Mouse (Mus musculus): ENCODE data around the gene C2cd3.

Gene C2cd3

DNA sequence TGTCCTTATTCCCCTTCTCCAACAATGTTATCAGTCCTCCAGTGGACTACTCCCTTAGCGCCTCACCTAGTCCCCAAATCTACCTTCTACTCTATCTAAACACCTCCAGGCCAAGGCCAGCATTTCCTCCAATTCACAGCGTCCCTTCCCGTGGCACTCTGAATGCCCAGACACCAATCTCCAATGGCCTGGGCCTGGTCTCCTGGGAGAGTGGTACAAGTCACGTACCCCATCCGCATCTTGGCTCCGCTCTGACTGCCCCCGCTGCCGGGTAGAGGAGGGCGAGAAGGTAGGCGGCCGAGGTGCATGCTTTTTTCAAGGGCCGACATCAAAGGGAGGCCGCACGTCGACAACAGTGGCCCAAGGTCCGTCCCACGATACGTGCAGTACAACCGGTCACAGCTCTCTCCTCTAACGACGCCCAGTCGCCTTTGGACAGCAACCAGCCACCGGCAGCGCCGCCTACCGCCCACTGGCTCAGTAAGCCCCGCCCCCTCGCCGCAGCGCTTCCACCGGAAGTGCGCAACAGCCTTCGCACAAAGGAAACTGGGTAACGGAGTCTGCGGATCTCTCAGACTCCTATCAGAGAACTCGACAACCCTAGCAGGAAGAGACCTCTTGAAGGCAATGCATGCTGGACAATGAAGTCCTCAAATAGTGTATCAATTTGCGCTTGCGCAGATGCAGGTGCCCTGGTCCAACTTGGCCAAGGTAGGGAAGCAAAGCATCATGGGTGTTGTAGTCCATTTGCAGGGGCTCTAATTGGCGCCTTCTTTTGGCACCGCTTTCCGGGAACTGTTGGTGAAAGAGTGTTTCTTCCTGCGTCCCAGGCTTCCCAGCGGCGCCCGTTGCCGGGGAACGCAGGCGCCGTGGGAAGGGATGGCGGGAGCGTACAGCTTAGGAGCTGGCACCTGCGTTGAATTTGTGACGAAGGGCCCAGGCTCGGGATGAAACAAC is at the start of gene C2cd3, which contains the start of gene Ppme1:
Gene C2cd3, plus strand, starts transcription at position 739 of the 957 bp plus-strand sequence.
Gene Ppme1, minus strand, starts transcription at position 813 of the 957 bp plus-strand sequence.
- DNase-seq (ENCODE audit: low spot score) = peak; percentile 94

DNA sequence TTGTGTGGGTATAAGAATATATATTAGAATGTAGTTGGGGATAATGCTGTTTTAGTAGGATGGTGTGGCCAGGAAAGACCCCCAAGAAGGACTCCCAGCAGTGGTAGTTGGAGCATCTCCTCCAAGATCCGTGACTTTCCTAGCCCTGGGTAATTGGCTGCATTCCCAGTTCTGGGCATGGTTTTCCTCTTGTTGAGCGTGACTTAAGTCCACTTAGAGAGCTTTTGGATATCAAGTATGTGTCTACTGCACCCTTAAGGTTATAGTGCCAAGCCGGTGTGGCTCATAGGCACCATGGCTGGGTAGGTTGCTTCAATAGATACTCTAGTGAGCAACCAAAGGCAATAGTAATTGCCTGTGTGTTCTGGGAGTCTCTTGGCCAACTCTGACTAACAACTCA is 48.3 kb upstream of the C2cd3 start:
- no peak for DNase-seq (ENCODE audit: low spot score)

DNA sequence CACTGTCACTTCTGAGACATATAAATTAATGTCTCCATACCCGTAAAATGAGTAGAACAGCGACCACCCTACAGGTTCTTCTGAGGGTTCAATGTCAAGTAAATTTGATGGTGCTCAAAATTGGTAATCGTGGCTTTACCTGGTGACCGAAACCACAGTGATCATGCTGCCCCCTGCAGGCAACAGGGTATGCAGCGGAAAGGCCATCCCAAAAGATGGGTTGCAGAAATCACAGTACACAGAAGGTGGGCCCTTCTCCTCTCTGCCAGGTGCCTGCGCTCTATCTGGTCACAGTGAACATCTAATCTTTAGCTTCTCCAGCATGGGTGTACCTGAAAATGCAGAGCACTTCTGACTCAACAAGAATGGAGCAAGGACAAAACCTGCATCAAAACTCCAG is 46.6 kb upstream of the C2cd3 start:
- DNase-seq (ENCODE audit: low spot score) = no peak

DNA sequence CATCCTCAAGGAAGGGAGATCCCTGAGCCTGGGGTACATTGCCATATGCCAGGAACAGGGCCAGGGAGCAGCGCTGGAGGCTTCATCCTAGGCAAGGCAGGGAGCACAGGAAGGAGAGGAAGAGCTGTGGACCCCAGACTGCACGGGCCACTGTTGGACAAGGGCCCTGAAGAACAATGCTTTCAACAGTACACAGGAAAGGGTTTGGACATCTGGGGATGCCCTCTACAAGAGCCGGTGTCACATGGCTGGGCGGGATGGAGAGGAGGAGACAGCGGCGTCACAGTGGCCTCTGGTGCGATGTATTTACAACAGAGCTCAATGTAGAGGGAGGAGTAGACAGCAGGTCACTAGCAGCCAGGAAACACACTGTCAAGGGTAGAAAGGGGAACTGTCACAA is 44.5 kb upstream of the C2cd3 start:
- no peak for DNase-seq (ENCODE audit: low spot score)

DNA sequence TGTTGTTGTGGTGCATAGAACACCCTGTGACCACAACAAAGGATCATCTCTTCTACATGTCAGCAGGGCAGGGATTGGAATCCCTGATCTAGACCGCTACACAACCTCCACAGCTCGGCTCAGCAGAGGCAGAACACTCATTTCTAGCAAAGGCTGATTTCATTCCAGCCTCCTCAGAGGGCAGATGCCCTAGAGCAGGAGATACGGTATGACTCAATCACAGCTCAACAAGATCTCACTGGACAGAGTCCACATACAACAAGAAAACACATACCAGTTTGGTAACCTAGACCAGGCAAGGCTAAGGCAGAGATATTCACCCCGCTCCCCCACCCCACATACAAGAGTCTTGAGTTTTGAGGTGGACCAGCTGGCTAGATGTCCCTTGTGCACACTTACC is 43.4 kb upstream of the C2cd3 start:
- no peak for DNase-seq (ENCODE audit: low spot score)

DNA sequence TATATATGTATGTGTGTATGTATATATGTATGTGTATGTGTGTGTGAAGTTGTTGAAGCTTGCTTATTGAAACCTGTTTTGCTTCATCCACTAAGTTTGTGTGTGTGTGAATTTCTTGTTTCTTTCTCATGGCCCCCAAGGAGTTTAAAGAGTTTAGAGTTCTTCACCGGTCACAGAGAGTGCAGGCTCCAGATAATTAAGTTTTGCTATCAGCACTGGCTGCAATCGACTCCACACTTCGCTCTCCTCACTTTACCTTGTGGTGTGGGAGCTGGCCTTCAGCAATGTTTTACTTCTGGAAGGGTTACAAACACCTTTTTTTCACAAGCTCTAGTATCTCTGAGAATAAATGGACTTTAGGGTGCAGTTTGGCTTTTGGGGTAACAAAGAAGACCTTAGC is 40.8 kb upstream of the C2cd3 start:
- no peak for DNase-seq (ENCODE audit: low spot score)

DNA sequence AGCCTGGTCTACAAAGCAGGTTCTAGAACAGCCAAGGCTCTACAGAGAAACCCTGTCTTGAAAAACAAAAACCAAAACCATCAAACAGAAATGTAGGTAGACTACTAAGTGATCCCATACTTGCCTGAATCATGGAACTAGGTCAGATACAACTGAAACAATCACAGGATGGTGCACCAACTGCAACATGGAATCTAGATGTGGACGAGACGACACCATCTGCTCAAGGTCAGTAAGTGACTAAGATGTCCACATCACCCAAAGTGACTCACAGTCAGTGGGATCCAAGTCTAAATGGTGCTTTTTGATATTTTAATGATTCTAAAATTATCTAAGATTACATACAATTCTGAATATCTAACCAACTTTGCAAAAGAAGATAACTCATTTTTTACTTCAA is 36.1 kb upstream of the C2cd3 start:
- no peak for DNase-seq (ENCODE audit: low spot score)

DNA sequence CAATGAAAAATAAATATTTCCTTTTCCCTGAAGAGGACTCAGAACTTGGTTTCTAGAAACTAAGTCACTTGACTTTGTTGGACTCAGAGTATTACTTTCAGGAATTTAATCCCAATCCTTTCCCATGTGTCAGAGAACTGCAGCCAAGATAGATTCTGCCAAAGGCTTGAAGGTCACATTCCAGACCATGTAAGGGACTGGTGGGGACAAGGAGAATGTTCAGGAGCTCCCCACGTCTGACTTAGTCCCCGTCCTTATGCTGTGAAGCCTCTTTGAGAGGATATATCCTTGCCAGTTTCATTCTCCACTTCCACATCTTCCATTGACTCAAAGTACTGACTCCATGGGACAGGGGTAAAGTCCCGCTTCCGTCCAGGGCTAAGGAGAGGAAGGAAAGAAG is 17.0 kb upstream of the C2cd3 start:
- no peak for DNase-seq (ENCODE audit: low spot score)

DNA sequence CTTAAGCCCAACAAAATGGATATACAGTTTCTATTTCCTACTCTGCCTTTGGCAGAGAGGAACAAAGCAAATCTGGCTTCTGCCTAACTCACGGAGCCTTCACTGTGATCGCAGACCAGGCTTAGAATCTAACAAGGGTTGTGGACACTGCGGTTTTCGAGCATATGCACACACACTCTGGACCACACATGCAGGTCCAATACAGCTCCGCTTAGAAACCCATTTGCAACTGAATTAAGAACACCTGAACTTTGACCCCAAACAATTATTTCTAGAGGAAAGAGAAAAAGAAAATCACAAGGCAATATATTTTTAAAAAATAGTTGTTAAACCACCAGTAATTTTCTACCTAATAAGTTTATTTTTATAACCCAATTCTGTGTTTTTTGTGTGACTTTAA is 15.7 kb upstream of the C2cd3 start:
- no peak for DNase-seq (ENCODE audit: low spot score)

DNA sequence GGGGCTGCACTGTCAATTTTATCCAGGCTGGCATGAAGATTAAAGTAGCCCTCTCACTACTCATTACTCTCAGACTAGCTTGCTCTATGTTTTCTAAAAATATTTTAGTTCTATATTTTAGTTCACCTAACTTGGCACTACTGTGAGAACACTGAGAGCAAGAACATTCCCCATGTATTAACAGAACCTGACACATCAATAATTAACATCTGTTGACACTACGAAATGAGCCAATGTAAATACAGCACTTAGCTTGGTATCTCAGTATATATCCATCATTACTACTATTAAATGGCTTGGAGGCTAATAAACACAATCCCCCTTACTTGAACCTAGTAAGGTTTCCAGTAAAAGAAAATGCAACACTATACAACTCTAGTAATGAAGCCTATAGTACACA is 15.3 kb upstream of the C2cd3 start:
- no peak for DNase-seq (ENCODE audit: low spot score)

DNA sequence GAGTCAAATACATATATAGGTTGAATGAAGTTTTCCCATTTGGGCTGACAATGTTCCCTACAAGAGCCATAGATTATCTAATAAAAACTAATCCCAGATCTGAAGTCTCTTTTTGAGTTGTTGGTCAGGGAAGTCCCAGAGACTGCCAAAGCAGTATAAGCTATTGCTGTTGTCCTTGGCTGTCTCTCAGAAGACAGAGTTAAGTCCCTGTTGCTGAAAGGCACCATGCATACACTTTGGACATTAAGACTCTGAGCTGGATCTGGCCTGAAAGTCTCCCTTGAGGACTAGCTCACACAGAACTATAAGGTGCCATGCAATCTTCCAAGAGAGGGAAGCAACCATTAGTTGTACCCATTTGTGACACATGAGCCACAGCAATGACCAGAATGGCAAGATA is 14.2 kb upstream of the C2cd3 start:
- no peak for DNase-seq (ENCODE audit: low spot score)

DNA sequence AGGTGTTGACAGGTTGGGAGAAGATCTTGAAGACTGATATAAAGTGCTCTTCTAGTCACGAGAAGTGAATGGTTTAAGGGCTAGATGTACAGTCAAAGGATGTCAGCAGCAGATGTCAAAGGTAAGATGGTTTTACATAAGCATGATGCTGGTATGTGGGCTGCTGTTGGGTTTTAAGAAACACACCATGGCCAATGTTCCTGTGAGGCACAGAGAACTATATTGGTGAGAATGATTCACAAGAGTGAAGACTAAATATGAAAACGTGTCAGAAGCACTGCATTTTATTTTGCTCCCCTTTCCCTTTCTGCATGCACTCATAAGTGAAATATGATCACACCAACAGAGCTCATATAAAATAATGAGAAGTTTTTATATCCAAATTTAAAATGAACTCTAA is 8.9 kb upstream of the C2cd3 start:
- DNase-seq (ENCODE audit: low spot score) = no peak

DNA sequence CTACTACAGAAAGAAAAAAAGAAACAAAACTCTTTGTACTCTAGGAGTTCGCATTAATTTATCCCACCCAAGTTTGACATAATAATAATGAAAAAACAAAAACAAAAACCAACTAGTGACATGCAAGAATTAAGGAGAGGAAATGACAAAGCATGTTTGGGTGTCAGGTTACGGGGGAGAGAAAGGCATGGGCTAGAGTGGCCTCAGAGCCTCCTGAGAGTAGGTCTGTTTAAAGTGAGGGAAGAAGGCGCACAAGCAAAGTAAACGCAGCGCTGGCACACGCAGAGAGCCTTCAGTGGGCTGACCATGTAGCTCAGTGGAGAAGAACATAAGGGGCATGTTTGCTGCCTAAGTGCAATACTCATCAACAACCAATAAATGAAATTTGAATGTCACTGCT is 7.1 kb upstream of the C2cd3 start:
- no peak for DNase-seq (ENCODE audit: low spot score)

DNA sequence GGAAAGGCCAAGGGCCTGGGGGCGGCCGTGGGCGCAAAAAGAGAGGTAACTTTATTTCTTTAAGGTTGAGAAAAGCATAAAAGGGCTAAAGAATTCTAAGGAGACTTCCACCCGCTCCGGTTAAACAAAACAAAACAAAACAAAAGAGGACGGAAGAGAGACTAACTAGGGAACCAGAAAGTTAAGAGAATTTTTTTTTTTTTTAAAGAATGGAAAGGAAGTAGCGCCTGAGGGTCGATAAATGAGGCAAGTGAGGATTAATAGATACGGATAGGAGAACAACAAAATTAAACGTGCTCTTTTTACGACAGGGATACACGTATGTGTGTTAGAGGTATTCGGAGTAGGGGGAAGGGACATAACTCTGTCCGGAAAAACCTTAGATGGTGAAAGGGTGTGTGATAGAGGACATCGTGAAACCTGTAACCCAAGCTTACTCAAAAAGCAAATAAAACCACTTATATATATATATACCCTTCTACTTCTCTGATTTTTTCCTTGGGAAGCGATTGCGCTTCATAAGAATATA is 483 bp downstream of the C2cd3 start:
- no peak for DNase-seq (ENCODE audit: low spot score)

DNA sequence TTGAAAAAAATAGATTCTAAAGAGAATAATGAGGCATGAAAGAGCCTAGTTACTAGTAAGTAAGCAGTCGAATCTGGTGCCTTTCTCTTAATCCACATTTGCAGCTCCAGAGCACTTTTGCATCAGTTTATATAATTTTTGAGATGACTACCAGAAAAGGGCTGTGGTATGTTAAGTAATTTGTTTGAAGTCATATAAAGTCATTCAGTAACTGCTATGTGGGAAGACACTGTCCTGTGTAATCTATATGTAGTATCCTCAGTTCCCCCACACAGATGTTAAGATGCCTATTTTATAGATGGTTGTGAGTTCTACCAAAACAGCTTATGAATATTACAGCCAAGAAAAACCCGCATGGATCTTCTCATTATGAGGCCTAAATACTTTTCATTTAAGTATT is 6.2 kb downstream of the C2cd3 start:
- no peak for DNase-seq (ENCODE audit: low spot score)

DNA sequence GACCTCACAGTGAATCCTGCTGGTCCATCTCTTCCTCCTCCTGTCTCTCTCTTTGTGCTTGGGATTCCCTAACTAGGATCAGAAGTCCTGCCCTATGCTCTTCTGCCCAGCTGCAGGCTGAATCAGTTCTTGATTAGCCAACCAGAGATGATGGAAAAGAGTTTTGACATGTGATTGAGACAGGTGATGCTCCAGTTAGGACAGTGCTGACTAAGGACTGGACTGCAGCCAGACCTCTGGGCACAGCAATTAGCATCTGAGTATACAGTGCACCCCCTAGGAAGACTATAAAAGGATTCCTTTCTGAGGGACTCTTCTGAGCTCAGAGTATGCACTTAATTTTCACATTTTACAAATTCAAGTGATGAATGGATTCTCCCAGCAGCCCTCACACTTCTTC is 9.1 kb downstream of the C2cd3 start:
- no peak for DNase-seq (ENCODE audit: low spot score)

DNA sequence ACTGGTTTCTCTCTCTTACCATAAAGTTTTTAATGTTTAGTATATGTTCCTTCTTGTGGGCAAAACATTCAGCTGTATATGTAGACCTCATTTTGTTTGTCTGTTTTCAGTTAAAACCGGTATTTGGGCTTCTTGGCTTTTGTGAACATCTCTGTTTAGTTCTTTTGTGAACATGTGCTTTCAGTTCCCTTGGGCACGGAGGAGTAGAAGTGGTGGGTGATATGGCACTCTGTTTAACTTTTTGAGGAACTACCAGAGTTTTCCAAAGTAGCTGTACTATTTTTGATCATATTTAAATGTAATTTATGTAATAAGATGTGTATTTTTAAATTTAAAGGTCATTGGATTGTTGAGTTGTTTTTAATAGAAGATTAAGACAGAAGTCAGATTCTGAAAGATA is 11.2 kb downstream of the C2cd3 start:
- DNase-seq (ENCODE audit: low spot score) = no peak

DNA sequence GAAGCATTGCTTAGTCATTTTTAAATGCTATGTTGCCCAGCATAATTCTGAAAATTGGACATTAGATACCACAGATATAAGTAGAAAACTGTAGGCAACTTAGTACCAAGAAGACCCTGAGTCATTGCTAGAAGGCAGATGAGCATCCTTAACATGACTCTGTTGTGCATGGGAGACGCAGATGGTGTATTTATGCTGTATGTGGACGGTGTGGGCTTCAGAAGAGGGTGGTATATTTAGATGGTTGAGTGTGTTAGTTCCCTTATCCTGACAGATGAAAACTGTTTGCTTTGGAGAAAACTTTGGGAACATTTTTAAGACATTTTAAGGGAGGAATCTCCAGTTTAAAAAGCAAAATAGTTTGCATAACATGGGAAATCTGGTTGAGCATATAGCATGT is 16.1 kb downstream of the C2cd3 start:
- no peak for DNase-seq (ENCODE audit: low spot score)

DNA sequence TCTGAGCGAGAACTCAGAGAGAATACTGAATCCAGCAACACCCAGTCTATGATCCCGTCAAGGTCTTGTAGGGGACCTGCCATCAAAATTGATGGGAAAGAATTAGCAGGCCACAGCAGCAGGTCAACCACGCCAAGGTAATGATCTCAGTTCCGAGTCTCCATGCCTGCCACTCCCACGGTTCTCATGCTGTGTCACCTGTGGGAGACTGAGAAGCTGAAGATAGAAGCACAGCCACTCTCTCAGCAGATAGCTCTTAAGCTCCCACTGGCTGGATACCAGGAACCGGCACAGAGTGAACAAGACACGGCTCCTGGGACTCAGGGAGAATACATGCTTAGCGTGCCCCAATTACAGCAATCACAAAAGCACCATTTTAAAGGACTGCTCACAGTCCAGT is 18.1 kb downstream of the C2cd3 start:
- DNase-seq (ENCODE audit: low spot score) = no peak

DNA sequence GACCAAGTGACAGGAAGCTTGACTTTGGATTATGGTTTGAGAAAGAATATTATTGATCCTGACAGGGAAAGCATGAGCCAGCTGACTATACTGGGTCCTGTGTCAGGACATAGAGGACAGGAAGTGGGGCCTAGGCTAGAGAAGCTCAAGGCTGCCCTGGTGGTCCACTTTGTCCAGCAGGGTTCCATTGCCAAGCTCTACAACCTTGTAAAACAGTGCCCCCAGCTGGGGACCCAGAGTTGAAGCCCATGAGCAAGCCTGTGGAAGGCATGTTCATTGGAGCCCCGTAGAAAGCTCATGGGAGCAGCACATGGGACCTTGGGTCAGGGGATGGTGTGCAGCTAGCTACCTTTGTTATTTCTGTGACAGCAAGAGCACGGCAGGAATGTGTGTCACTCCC is 20.2 kb downstream of the C2cd3 start:
- no peak for DNase-seq (ENCODE audit: low spot score)

DNA sequence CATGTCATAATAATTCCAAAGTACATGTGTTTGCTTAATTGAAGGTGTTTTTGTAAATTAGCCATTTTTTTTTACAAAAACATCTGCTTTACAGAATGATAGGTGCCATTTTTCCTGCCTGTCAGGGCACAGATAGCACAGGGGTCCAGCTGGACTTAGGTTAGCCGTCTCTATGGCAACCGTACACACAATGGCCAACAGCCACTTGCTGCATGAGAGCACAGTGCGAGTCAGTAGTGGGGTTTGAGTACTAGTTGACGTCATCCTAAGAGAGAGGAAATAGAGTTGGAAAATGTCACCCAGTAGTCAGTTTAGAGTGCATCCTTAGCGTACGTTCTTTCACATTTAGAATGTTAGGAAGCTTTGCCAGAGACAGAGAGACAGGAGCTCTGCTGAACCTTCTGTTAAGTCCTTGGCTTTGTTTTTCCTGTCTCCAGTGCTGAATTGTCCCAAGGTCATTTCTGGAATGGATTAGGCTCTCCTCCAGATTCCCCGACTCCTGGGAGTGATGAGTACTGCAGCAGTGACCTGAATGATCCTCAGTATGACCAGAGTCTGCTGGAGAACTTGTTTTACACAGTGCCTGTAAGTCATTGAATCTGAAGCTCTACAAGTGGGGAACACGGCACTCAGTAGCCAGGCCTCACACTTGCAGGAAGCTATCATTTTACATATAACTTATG is 27.3 kb downstream of the C2cd3 start:
- DNase-seq (ENCODE audit: low spot score) = no peak

DNA sequence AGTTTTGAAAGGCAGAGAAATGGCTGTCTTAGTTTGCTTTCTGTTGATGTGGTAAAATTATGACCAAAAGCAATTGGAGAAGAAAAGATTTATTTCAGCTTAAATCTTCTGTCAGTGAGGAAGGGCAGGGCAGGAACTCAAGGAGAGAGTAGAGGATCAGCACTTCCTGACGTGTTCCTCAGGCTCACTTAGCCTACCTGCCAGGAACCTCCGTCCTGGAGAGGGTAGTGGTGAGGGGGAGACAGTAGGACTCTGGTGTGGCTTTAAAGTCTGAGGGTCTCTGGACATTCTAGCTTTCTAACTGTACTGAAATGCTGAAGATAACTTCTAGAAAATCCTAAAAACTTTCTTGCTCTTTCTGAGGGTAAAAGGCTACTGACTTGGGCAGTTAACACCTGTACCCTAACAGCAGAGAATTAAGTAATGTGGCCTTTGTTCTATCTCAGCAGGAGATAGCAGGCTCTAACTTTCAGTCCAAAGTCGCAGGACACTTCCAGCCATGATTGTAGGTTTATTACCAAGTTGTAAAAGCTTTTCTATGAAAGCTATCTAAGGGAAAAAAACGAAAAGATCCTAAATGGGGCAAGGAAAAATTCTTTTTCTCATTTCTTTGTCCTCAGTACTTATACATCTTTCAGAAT is 29.0 kb downstream of the C2cd3 start:
- no peak for DNase-seq (ENCODE audit: low spot score)

DNA sequence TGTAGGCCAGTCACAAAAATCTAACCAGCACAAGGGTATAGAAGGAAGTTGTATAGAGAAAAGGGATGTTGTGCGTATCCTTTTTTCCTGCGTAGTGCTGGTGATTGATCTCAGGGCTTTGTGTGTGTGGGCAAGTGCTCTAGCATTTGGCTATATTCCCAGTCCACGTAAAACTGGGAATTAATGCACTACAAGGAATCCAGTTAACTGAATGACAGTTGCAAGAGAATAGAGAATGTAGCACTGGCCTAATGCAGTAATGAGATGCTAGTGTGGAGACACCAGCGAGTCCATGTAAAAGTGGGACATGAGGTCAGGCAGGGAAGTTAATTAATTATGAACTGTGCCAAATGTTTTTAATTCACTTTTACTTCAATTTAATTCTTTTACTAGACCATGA is 30.7 kb downstream of the C2cd3 start:
- DNase-seq (ENCODE audit: low spot score) = no peak

Data from urinary bladder, postnatal 10 days (tissue).